Mouse (Mus musculus) embryonic facial prominence, embryonic 12.5 days (tissue): ENCODE data around the gene Gm6902. TPM values are rescaled to one million over a fixed set of nuclear protein-coding genes. Genes with fewer than 3 reads are reported as not detected.
"Not testable (repeated sequence)": the region's sequence is repeated elsewhere in the genome, so short reads cannot be mapped to it uniquely, and the experiment has no call there.

ENCODE experiments used
- ATAC-seq: fragments of 200-750 bp; cut with Nextera tagmentation; 2 replicates; pipeline ENCODE4 v1.8.0; 2017; ENCODE audit not compliant: insufficient number of reproducible peaks, insufficient read depth, low FRiP score, low TSS enrichment
- H3K27ac ChIP-seq: fragments of 300-500 bp; sonication (generic); 2 replicates; pipeline ENCODE4 v1.5.1; 2016; ENCODE audit warnings: mild to moderate bottlenecking
- H3K27me3 ChIP-seq: fragments of 300-500 bp; sonication (generic); 2 replicates; pipeline ENCODE4 v1.6.1; 2016; ENCODE audit warnings: mild to moderate bottlenecking, moderate library complexity
- H3K36me3 ChIP-seq: fragments of 300-500 bp; sonication (generic); 2 replicates; pipeline ENCODE4 v1.6.1; 2016; ENCODE audit warnings: mild to moderate bottlenecking
- H3K4me1 ChIP-seq: fragments of 300-500 bp; sonication (generic); 2 replicates; pipeline ENCODE4 v1.6.1; 2016
- H3K4me2 ChIP-seq: fragments of 300-500 bp; sonication (generic); replicated peaks from 2 replicates; pipeline ENCODE4 v1.6.1; 2016; ENCODE audit warnings: mild to moderate bottlenecking, moderate library complexity
- H3K4me3 ChIP-seq: fragments of 300-500 bp; sonication (generic); 2 replicates; pipeline ENCODE4 v1.5.1; 2016; ENCODE audit warnings: mild to moderate bottlenecking
- H3K9ac ChIP-seq: fragments of 300-500 bp; sonication (generic); 2 replicates; pipeline ENCODE4 v1.6.1; 2016; ENCODE audit warnings: mild to moderate bottlenecking, moderate library complexity
- H3K9me3 ChIP-seq: fragments of 300-500 bp; sonication (generic); 2 replicates; pipeline ENCODE4 v1.6.1; 2016; ENCODE audit warnings: mild to moderate bottlenecking, moderate library complexity
- WGBS: fragments of 180-500 bp; shearing (Covaris S2); methylation state at CpG from one replicate; pipeline ENCODE4 v1.1.7; 2016; 5-methylcytosine and 5-hydroxymethylcytosine counted together
- polyA plus RNA-seq: library from polyadenylated mRNA; unstranded; fragments of >200 nt; fragmentation: Nextera tagmentation; extraction: Ambion mirVana; gene quantifications from 2 replicates; pipeline ENCODE4 v1.2.1, GENCODE M21; 2016

The Gm6902 gene
- not detected in 2 replicates for polyA plus RNA-seq

DNA sequence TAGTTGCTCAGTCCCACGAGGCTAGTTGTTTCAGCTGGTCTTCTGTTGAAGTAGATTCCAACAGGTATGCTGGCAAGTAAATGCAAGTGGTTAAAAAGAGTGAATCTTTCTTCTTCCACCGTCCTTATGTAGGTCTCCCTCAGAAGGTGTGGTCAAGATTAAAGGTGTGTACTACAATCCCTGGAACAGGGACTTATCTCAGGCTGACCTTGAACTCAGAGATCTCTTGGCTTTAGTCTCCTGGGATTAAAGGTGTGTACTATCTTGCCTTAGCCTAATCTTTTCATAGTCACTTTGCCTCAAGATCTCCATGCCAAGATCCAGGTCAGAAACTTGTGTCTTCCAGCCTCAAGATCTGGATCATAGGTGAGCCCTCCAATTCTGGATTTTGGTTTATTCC lies at the start of gene Gm6902:
Gm6902 (minus strand) TSS at position 101 of the 400 bp plus-strand sequence.
- H3K36me3 ChIP-seq, H3K4me3 ChIP-seq, H3K9ac ChIP-seq, H3K9me3 ChIP-seq, H3K27me3 ChIP-seq, H3K4me1 ChIP-seq, H3K4me2 ChIP-seq, ATAC-seq, H3K27ac ChIP-seq: not testable (repeated sequence)
- WGBS = no CpG with 5 or more reads among the region's 2 CpGs

DNA sequence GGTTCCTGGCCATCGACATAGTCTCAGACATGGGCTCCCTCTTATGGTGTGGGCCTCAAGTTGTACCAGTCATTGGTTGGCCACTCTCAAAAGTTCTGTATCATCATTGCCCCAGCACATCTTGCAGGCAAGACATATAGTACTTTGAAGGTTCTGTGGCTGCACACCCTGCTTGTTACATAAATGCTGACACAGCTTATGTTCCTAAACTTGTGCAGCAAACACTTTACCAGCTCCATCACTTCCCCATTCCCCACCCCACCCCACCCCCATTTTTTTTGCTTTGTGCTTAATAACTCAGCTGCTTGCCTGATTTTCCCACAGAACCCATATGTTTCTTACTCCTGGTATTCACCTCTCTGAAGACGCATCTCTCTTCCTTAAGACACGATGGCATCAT lies 22.2 kb upstream of the Gm6902 start, which contains the start of gene Nlrp4e:
Nlrp4e (plus strand) TSS at position 301 of the 400 bp plus-strand sequence.
- H3K9me3 ChIP-seq, H3K27me3 ChIP-seq, H3K9ac ChIP-seq, H3K27ac ChIP-seq, H3K4me2 ChIP-seq, H3K36me3 ChIP-seq, H3K4me1 ChIP-seq, H3K4me3 ChIP-seq, ATAC-seq: not testable (repeated sequence)
- WGBS = 89% methylated on average over 3 of the region's 3 CpGs

DNA sequence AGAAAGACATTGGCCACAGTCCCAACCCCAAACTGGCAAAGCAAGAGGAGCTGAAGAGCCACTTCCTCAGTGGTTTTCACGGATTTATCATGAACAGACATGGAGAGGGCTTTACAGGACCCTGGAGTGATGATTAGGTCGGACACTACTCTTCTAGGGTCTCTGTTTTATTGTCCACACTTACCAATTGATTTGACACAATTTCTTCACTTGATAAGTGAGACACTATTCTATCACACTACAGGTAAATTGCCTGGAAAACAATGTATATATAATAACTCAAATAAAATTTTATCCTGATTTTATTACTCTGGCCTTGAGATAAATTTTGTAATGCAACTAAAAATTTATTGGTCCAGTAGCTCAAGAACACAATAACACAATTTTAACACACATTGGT lies 27.1 kb downstream of the Gm6902 start, which contains the start of gene Vmn1r166:
Vmn1r166 (minus strand) TSS at position 101 of the 400 bp plus-strand sequence.
- H3K4me2 ChIP-seq, H3K9ac ChIP-seq, ATAC-seq, H3K4me1 ChIP-seq, H3K36me3 ChIP-seq, H3K27ac ChIP-seq, H3K9me3 ChIP-seq, H3K27me3 ChIP-seq, H3K4me3 ChIP-seq: not testable (repeated sequence)
- no CpG with 5 or more reads among the region's 2 CpGs for WGBS

Other genes starting within 250 kb of the Gm6902 start
- gene Vmn1r163, start 223.4 kb downstream of the Gm6902 start, polyA plus RNA-seq = not detected in 2 replicates
- gene Gm8720, start 211.4 kb downstream of the Gm6902 start, polyA plus RNA-seq = not detected in 2 replicates
- gene Gm10662, start 134.4 kb downstream of the Gm6902 start, polyA plus RNA-seq = not detected in 2 replicates
- not detected in 2 replicates for gene Vmn1r165, start 61.6 kb downstream of the Gm6902 start, polyA plus RNA-seq
- gene Vmn1r166, start 27.2 kb downstream of the Gm6902 start, polyA plus RNA-seq = not detected in 2 replicates
- not detected in 2 replicates for gene Nlrp4e, start 22.3 kb upstream of the Gm6902 start, polyA plus RNA-seq
- not detected in 2 replicates for gene Nlrp5, start 107.0 kb upstream of the Gm6902 start, polyA plus RNA-seq
- not detected in 2 replicates for gene Vmn1r167, start 228.3 kb upstream of the Gm6902 start, polyA plus RNA-seq